Mouse (Mus musculus): ENCODE measurements around the gene Slc25a25.
"Not testable (repeated sequence)": the region's sequence is repeated elsewhere in the genome, so short reads cannot be mapped to it uniquely, and the experiment has no call there.

The Slc25a25 gene

DNA sequence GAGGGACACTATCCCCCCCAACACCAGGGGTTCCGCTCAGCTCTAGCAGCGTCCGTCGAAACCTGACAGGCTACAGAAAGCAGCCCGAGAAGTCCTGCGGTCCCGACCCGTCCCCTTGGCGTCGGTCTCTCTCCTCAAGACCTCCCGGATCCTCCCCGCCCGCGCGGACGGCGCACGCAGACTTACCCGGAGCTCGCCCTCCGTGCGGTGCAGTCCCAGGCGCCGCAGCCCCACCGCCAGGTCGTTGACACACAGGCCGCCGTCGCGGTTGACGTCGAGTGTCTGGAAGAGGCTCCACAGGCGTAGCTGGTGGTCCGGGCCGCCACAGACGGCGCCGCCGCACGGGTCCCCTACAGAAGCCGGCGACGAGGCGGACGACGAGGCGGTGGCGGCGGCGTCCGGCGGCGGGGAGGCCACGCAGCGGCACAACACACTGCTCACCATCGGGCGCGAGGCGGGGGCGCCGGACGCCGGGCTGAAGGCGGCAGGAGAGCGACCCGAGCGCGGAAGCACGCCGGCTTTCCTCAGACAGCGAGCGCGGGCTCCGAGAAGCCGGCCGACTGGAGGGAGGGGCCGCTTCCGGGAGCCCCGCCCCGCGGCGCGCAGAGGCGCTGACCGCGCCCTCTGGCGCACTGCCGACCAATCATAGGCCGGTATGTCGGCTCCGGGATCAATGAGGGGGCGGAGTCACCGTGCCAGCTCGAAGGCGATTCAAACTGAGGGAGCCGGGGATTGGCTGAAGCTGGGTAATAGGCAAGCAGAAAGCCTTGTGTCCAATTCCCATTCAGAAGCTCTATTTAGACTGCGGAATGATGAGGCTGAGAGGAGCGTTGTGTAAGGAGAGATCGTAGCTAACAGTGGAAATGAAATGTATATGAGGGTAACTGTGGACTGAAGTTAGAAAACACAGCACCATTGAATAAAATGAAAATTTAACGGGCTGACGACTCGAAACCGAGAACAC lies at the start of gene Slc25a25:
Gene Slc25a25 (minus strand): TSS at position 565 of the 964 bp plus-strand sequence.
- DNase-seq (ENCODE audit: low spot score in 2 of 2): peak; percentile 90 to 92

DNA sequence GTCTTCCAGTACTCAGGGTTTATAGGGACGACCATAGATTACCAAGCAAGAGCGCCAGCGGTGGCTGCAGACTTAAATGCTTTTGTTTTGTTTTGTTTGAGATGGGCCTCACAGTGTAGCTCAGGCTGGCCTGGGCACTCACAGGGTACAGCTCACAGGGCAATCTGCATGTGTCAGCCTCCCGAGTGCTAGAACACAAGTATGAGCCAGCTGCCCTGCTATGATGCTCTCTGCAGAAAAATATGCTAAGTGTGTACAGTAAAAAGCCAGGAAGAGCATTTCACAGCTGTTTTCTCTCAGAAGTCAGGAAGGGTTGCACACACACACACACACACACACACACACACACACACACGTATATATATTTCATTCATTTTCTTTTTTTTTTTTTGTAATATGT lies 49.2 kb upstream of the Slc25a25 start:
- no peak for DNase-seq (ENCODE audit: low spot score in 2 of 2)

DNA sequence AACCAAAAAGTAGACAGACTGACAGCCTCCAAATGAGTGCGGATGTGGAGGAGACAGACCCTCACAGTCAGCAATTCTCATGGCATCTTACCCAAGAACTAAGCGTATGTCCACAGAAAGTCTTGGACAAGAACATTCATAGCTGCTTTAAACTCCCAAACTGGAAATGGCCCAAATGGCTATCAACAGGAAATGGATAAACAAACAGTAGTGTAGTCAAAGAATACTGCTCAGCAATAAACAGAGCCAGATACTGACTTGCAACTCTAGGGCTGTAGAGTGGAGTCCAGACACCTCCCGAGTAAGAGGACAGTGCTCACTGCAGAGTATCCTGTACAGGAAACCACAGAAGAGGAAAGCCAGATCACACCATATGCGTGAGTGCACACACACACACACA lies 48.1 kb upstream of the Slc25a25 start:
- no peak for DNase-seq (ENCODE audit: low spot score in 2 of 2)

DNA sequence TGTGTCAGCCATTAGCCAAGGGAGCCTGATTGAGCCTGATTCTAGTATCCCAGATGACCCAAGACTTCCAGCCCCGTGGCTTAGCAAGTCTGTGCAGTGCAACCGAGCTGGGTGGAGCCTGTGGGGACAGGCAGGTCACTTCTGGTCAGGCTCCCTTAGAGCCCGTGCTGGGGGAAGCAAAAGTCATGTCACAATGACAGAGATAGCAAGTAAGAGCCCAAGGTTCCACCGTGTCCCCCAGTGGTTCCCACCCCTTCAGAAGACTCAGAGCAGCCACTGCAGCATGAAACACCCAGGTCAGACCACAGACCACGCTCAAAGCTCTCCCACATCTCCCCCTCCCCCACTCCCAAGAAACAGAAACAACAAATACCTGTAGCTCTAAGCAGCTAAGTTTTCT lies 44.9 kb upstream of the Slc25a25 start:
- no peak for DNase-seq (ENCODE audit: low spot score in 2 of 2)

DNA sequence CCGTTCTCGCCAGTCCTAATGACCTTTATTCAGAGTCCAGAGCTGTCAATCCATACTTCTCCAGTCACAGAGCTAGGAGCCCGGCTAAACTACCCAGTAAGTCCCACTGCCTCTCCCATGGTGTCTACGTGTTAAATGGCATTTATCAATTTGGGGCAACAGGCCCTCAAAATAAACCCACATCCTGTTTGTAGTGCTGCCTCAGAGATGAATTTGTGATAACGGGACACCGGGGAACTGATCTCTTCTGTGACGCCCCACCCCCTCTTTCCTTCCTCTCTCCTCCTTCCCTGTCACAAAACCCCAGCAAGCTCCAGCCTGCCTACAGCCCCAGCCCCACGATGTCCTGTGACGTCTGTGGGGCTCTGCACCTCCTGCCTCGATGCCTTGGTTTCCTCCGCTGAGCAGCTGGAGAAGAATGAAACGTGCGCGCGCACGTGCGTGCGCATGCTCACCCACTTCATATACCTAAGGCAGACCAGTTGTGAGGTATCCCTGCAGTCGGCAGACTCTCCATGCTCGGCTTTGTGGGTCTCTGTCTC lies 44.0 kb upstream of the Slc25a25 start:
- DNase-seq (ENCODE audit: low spot score in 2 of 2): no peak

DNA sequence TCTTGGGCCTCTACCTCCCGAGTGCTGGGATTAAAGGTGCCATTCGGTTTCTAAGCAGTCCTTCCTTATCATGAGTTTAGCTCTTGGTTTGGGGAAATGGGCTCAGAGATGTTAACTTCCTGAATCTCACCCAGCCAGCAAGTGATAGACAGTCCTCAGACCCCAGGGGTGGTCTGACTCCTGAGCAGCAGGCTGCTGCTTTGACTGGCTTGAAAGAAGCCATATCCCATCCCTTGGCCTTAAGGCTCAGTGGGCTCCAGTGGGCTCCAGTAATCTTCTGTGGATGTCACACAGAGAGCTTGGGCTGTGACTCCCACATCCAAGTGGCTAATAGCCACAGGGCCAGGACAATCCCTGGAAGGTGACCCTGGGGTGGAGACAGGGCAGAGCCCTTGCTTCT lies 43.3 kb upstream of the Slc25a25 start:
- no peak for DNase-seq (ENCODE audit: low spot score in 2 of 2)

DNA sequence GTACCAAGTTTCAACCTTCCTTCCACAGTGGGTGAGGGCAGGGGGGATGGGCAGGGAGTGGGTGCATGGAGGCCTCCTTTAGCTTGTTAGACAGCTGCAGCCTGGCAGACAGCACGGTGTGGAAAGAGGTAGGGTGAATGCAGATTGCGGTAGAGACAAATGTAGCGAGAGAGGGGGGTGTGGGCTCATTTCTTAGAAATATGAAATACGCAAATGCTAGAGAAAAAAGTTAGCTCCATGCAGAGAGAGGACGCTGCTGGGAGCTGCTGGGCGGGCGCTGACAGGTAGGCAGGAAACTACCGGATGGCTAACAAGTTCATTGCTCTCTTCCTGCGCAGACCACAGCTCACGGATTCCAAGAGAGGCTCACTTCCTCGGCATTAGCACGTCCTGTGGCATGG lies 42.1 kb upstream of the Slc25a25 start:
- DNase-seq (ENCODE audit: low spot score in 2 of 2): no peak

DNA sequence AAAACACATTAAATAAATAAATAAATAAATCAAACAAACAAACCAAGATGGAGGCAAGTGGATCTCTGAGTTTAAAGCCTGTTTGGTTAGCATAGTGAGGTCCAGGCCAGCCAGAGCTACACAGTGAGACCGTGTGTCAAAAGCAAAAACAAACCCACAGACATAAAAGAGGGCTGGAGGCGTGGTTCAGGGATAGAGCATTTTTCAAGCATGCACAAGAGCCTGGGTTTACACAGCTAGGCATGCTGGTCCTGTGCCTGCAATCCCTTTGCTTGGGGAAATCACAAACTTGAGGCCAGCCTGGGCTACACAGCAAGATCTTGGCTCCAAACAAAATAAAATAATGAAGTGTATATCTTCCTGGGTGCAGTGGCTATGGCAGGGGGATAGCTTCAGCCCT lies 41.4 kb upstream of the Slc25a25 start:
- DNase-seq (ENCODE audit: low spot score in 2 of 2): no peak

DNA sequence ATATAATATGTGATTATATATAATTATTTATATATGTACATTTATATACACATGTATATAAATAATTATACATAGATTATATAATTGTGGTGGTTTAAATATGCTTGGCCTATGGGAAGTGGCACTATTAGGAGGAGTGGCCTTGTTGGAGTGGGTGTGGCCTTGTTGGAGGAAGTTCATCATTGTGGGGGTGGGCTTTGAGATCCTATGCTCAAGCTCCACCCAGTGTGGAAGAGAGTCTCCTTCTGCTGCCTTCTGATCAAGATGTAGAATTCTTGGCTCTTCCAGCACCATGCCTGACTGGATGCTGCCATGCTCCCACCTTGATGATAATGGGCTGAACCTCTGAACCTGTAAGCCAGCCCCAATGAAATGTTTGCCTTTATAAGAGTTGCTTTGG lies 39.5 kb upstream of the Slc25a25 start:
- not testable (repeated sequence) for DNase-seq (ENCODE audit: low spot score in 2 of 2)

DNA sequence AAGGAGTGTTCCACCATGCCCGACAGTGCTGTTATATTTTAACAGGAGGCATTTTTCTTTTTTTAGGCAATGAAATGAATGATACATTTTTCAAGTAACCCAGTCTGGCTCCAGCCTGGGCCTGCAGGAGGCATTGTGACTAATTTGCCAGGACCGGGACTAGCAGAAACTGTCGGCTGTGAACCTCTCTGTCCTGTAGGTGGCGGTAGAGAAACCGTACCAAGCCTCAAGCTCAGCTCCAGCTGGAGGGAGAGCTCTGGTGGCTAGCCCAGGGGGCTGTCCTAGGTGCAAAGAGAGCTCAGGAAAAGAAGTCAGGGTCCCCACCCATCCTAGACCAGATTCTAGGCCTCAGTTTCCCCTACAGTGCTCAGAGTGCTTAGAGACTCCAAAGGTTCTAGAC lies 37.4 kb upstream of the Slc25a25 start:
- DNase-seq (ENCODE audit: low spot score in 2 of 2): peak; percentile 64 to 74

DNA sequence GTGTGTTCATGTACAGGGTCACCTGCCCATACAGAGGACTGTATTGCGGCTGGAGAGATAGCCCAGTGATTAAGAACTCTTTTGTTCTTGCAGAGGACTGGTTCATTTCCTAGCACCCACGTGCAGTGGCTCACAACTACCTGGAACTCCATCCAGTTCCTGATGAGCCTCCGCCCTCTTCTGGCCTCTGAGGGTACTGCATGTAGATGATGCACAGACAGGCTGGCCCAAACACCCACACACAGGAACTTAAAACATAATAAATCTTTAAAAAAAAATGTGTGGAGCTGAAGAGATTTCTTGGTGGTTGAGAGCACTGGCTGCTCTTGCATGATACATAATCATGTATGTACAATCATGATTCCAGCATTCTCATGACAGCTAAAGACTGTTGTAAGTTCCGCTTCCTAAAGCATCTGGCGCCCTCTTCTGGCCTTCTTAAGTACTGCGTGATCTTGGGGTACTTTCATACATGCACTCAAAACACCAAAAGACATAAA lies 35.9 kb upstream of the Slc25a25 start:
- peak; percentile 96 to 97 for DNase-seq (ENCODE audit: low spot score in 2 of 2)

DNA sequence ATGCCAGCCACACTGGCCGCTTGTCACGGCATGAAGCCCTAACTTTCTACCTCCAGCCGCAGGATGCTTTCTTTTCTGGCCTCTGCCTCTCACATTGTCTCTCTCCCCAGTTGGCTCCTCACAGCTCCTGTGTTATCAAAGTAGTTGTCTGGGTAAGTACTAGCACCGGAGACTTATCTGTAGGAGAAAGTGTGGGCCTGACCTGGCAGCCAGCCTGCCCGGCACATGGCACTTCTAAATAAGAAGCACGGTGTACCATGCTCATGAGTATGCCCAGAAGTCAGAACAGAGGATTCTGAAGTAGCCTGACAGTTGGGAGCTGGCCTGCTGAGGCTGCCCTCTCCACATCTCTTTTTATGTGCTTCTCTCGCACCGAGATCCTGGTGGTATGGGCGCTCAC lies 34.9 kb upstream of the Slc25a25 start:
- DNase-seq (ENCODE audit: low spot score in 2 of 2): no peak

DNA sequence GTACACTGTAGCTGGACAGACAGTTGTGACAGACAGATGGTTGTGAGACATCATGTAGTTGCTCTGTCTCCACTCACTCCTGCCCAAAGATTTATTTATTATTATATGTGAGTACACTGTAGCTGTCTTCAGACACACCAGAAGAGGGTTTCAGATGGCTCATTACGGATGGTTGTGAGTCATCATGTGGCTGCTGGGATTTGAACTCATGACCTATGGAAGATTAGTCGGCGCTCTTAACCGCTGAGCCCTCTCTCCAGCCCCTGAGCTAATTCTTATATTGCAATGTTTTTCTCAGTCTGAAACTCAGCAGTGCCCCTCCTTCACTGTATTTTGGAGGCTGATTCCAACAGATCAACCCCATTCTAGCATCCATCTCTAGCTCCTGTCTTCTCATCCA lies 34.5 kb upstream of the Slc25a25 start:
- no peak for DNase-seq (ENCODE audit: low spot score in 2 of 2)

DNA sequence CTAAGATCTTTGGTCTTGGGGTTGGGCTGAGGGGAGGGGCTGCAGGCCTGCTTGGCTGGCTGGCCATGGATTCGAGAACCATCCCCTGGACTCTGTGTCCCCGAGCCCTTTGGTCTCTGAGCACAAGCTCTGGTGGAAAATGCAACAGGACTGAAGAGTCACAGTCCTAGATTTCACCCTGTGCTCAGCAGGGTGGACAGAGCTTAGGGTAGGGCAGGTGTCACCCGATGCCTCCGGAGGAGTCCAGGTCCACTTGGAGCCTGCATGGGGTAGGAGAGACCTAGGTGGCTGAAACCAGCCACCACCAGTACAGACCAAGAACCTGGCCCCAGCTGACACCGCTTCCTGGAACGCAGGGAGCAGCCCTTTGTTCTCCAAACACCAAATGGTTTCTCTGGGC lies 33.7 kb upstream of the Slc25a25 start:
- no peak for DNase-seq (ENCODE audit: low spot score in 2 of 2)

DNA sequence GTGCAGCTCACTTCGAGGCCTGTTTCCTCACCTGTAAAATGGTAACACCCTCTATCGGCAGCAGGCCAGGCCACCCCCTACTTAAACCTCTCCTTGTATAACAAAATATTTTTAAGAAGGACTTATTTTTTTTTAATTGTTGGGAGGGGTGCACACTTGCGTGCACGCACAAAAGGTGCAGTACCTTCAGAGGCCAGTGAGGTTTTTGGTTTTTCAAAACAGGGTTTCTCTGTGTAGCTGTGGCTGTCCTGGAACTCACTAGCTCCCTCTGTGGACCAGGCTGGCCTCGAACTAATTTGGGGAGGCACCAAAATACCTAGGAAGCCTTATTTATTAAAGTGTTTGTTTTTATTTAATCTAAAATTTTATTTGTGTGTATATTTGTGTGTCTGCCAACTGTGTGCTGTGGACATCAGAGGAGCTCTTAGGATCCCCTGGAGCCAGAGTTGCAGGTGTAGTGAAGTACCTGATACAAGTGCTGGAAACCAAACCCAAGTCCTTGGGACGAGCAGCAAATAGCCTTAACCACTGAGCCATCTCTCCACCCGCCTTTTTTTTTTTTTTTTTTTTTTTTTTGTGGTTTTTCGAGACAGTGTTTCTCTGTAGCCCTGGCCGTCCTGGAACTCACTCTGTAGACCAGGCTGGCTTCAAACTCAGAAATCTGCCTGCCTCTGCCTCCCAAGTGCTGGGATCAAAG lies 32.1 kb upstream of the Slc25a25 start:
- DNase-seq (ENCODE audit: low spot score in 2 of 2): no peak

DNA sequence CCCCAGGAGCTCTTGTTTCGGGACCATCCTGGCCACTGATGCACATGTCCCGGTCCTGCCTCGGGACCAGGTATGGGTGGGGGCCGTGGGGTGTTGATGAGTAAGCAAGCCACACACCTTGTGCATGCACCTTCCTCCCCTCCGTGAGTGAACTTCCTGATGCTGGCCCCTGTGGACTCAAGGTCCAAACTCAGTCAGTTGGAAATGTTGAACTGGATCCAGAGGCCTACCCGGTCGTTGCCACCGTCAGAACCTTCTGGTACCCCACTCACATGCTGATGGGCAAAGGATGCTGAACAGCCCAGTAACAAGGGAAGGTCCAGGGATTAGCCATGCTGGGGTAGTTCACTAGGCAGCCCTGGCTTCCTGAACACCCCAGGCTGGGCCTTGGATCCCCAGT lies 31.1 kb upstream of the Slc25a25 start:
- no peak for DNase-seq (ENCODE audit: low spot score in 2 of 2)

DNA sequence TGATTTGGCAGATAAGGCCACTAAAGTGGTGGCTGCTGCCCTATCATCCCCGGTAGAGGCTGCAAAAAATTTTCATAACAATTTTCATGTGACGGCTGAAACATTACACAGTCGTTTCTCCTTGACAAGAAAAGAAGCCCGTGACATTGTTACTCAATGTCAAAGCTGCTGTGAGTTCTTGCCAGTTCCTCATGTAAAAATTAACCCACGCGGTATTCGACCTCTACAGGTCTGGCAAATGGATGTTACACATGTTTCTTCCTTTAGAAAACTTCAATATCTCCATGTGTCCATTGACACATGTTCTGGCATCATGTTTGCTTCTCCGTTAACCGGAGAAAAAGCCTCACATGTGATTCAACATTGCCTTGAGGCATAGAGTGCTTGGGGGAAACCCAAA lies 24.1 kb upstream of the Slc25a25 start:
- DNase-seq (ENCODE audit: low spot score in 2 of 2): not testable (repeated sequence)

DNA sequence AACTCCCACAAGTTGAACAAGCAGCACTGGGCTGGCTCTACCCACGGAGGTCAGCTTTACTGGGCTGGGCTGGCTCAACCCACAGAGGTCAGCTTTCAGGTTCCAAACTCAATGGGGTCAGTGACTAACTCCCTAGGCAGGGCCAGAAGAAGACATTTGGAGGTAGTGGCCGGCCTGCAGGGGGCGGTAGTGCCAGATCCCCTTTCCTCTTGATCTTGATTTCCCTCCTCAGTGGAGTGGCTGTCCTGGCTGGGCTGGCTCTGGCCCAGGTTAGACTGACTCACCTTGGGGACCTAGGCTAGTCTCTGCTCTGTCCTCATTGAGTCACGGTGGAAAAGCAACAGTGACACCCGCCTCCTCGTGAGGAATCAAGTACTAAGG lies 20.4 kb upstream of the Slc25a25 start:
- DNase-seq (ENCODE audit: low spot score in 2 of 2): no peak

DNA sequence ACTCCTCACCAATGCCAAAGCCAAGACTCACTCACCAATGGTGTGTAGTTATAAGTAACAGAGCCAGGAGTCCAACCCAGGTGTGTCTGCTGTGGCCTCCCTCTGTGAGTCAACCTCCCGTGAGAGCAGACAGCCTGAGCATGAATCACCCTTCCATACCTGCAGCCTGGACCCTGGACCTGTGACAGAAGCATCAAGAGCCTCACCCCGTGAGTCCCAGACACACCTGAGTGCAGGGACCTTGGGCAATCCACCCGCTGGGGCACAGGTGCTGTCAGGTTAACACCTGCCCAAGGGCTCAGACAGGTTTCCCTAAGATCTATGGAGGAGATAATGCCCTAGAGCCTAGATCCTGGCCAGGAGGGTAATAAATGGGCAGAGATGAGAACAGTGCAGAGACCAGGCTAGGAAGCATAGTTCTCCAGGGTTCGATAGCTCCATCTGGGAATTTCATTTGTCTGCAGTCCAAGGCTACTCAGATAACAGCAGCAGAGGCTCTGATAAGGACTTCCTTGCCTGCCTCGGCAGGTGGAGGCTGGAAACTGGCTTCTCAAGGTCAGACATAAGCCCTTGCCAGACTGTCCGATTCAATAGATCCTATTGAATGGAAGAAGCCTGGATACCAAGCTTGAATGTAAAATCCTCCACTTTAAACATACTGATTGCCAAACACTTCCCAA lies 19.9 kb upstream of the Slc25a25 start:
- no peak for DNase-seq (ENCODE audit: low spot score in 2 of 2)

DNA sequence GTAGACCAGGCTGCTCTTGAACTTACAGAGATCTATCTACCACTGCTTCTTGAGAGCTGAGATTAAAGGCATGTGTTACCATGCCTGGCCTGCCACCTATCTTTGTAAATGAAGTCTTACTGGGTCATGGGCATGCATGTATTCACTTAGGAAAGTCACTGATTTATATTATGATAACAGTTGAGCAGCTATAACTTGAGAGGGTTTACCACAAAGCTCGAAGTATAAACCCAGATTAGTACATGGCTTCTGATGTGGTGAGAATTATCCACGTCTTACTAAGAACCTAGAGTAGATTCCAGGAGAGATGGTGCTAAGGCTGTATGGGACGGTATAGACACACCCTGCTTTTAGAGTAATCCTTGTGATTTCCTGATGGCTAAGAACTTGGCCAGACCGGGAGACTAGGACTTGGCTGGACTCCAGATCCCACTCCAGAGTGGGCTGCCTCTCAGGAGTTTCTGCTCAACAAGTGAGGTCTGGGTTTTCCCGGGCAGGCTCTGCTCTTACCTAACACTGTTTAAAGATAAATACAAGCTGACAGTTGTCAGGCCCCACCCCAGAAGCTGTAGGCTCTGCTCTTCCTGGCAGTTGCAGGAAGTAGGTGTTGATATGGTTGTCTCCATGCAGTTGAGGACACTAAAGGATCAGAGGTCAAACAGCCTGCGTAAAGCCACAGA lies 13.1 kb upstream of the Slc25a25 start:
- DNase-seq (ENCODE audit: low spot score in 2 of 2): no peak

DNA sequence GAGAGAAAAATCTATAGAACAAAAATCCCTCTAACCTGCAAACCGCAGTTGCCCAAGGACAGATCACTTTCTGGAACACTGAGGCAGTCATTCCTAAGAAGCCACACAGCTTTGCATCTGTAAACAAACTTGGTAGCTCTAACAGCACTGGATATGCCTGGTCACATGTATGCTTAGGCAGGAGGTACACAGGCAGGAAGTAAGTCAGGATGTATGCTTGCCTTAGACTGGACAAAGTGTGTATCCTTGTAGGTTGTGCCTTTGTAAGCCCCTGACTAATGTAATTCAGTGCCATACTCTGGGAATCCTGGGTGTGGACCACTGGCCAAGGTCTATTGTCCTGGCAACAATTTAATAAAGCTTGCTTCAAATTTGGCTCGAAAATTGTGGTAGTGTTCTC lies 12.5 kb upstream of the Slc25a25 start:
- DNase-seq (ENCODE audit: low spot score in 2 of 2): no peak

All from frontal cortex, postnatal 25 days (tissue).